Mouse (Mus musculus): ENCODE results near the gene Nr1h4. TPM values are rescaled to one million over a fixed set of nuclear protein-coding genes. Genes with fewer than 3 reads are reported as not detected.

Nr1h4 gene
- polyA plus RNA-seq, 1 experiment: 0.19 TPM

DNA sequence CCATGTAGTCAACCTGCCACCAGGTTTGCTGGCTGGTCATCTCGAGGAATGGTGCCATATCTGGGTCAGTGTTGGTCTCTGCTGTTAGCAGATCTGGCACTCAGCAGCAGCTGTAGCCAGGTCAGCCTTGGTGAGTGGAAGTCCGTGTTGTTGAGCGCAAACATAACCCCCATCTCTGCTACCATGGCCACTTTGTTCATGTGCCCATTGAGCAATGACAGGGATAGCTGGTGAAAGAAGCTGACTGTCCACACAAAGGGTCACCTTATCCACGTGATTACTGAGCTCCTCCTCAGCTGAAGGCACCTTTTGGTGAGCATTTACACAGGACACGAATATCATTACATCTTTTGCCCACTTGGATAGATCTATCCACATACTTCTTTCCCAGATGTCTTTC lies 19.6 kb upstream of the Nr1h4 start:
- TF ChIP-seq CTCF (IDR thresholded peaks at IDR 0.05; ENCODE audit: insufficient read depth, low read length) (no peak), POLR2A (IDR thresholded peaks at IDR 0.05; ENCODE audit: borderline replicate concordance, extremely low read depth, low read depth, low read length) (no peak)
- WGBS: 79% methylated on average over 5 of the region's 5 CpGs
- no peak for DNase-seq
- no peaks in the 10 kb centered on the region for H3K4me1 ChIP-seq (ENCODE audit: control insufficient read depth, insufficient read depth, low read length)
- H3K4me3 ChIP-seq (replicated peaks; ENCODE audit: extremely low read depth, low read depth, low read length): no peak overlapping the region

DNA sequence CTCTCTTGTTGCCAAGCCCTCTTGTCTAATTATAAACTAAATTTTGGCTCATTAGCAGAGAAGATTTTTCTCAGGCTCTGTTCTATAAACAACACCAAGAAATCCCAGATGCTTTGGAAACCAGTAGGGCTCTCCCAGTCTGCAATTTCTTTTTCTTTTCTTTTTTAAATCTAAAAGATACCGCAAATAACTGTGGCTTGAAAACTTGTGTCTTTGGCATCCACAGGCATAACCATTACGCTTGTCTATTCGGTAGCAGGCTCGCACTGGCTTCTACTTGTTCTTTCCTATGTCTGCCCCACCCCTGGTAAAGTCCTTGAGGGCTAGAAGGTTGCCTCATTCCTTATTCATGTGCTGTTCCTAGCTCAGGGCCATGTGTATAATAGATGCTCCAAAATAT lies 18.3 kb upstream of the Nr1h4 start:
- 58% methylated on average over 4 of the region's 4 CpGs for WGBS
- Histone ChIP-seq H3K4me1 (ENCODE audit: control insufficient read depth, insufficient read depth, low read length) (no peaks in the 10 kb centered on the region), H3K4me3 (replicated peaks; ENCODE audit: extremely low read depth, low read depth, low read length) (no peak overlapping the region)
- TF ChIP-seq CTCF (IDR thresholded peaks at IDR 0.05; ENCODE audit: insufficient read depth, low read length) (no peak), POLR2A (IDR thresholded peaks at IDR 0.05; ENCODE audit: borderline replicate concordance, extremely low read depth, low read depth, low read length) (no peak)
- DNase-seq: no peak

DNA sequence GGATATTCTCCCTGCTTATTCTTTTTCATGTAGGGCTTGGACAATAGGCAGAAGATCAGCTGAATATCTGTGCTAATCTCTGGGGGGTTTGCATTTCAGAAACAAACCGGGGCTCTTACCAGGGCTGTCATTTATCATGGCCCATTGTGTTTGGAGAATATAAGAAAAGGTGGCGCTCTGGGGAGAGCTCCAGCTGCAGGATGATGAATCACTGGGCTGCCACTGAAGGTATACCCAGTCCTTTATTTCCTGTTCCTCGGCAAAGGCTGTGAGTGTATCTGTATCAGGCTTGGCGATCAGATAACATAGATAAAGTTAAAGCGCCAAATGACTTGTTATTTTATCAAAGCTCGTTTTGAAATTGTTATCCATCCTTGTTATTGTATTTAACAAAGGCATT lies 14.6 kb upstream of the Nr1h4 start:
- H3K4me3 ChIP-seq (replicated peaks; ENCODE audit: extremely low read depth, low read depth, low read length): no peak overlapping the region
- WGBS: 20% methylated on average over 6 of the region's 6 CpGs
- no peak for DNase-seq
- TF ChIP-seq POLR2A (IDR thresholded peaks at IDR 0.05; ENCODE audit: borderline replicate concordance, extremely low read depth, low read depth, low read length) (no peak), CTCF (IDR thresholded peaks at IDR 0.05; ENCODE audit: insufficient read depth, low read length) (no peak)
- H3K4me1 ChIP-seq (ENCODE audit: control insufficient read depth, insufficient read depth, low read length): no peaks in the 10 kb centered on the region

DNA sequence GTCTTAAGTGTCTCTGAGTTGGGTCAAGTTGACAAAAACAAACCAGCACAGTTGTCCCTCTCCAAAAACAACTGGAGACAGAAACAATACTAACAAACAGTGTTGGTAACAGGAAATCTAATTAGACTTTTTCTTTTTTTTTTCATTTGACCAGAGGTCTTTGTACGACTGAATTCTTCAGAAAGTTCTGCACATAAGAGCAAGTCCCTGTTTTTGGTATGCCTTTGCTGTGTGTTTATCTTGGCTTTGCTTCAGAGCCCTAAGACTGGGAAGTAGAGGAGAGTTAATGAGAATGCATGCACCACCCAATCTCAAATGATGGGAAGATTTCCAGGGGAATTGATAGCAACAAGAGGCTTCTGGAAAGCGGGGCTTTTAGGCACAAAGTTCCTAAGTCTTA lies 13.6 kb upstream of the Nr1h4 start:
- 50% methylated on average over 2 of the region's 2 CpGs for WGBS
- DNase-seq: no peak

DNA sequence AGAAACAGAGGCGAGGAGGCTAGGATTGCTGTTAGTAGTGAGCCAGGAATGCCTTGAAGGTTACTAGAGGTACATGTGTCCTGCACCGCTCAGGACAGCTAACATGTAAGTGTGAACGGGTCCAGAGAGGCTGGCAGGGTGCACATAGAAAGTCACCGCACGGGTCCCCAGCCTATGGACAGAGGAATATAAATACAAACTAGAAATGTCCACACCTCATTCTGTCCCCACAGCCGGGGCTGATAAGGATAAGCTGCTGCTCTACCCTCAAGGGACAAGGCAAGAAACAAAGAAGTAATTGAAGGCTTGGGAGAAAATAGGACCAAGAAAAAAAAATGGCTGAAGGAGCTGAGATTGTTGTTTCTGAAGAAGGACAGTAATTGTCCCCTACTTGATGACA lies 10.5 kb upstream of the Nr1h4 start:
- H3K4me1 ChIP-seq (ENCODE audit: control insufficient read depth, insufficient read depth, low read length): no peaks in the 10 kb centered on the region
- DNase-seq: no peak
- 57% methylated on average over 6 of the region's 6 CpGs for WGBS
- no peak overlapping the region for H3K4me3 ChIP-seq (replicated peaks; ENCODE audit: extremely low read depth, low read depth, low read length)
- TF ChIP-seq CTCF (IDR thresholded peaks at IDR 0.05; ENCODE audit: insufficient read depth, low read length) (no peak), POLR2A (IDR thresholded peaks at IDR 0.05; ENCODE audit: borderline replicate concordance, extremely low read depth, low read depth, low read length) (no peak)

More for the DNA sequence above, 13.6 kb upstream of the Nr1h4 start:
- no peaks in the 10 kb centered on the region for H3K4me1 ChIP-seq (ENCODE audit: control insufficient read depth, insufficient read depth, low read length)
- H3K4me3 ChIP-seq (replicated peaks; ENCODE audit: extremely low read depth, low read depth, low read length): no peak overlapping the region
- TF ChIP-seq POLR2A (IDR thresholded peaks at IDR 0.05; ENCODE audit: borderline replicate concordance, extremely low read depth, low read depth, low read length) (no peak), CTCF (IDR thresholded peaks at IDR 0.05; ENCODE audit: insufficient read depth, low read length) (no peak)

DNA sequence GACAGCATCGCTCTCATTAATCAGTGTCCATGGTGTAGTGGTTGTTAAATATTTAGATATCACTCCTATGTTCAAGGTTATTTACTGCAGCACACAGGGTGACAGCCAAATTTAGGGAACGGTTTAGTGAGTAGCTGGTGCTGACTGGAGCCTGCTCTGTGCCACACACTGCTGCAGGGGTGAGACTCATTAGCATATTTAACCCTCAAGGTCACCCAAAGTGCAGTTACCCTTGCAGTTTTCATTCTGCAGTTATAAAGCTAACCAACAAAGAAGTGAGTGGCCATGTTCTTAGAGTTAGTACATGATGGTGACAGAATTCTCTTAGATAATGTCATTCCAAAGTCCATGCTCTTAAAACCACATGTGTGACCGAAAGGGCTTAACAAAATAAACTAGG lies 8.9 kb upstream of the Nr1h4 start:
- DNase-seq: no peak
- Histone ChIP-seq H3K4me3 (replicated peaks; ENCODE audit: extremely low read depth, low read depth, low read length) (no peak overlapping the region), H3K4me1 (ENCODE audit: control insufficient read depth, insufficient read depth, low read length) (no peaks in the 10 kb centered on the region)
- 77% methylated on average over 3 of the region's 3 CpGs for WGBS
- TF ChIP-seq CTCF (IDR thresholded peaks at IDR 0.05; ENCODE audit: insufficient read depth, low read length) (no peak), POLR2A (IDR thresholded peaks at IDR 0.05; ENCODE audit: borderline replicate concordance, extremely low read depth, low read depth, low read length) (no peak)

DNA sequence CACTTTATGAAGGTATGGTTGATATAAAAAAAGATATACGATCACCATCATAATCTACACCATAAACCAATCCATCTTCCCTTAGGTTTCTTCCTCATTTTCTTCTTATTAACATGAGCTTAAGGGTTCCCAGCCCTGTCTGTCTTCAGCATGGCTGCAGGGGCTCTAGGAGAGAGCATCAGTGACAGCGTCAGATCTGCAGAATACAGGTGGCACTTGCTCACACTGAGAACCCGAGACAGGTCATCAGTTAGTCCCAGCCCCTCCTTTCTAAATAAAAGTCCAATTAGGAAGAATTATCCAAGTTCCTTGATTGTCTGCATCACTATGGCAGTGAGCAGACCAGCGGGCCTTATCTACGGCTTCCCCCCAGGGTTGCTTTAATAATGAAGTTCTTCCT lies 934 bp downstream of the Nr1h4 start:
- Histone ChIP-seq H3K4me1 (ENCODE audit: control insufficient read depth, insufficient read depth, low read length) (no peaks in the 10 kb centered on the region; the same call in 1 of the 2 replicates), H3K4me3 (replicated peaks; ENCODE audit: extremely low read depth, low read depth, low read length) (no peak overlapping the region)
- TF ChIP-seq POLR2A (IDR thresholded peaks at IDR 0.05; ENCODE audit: borderline replicate concordance, extremely low read depth, low read depth, low read length) (no peak), CTCF (IDR thresholded peaks at IDR 0.05; ENCODE audit: insufficient read depth, low read length) (no peak)
- DNase-seq: no peak
- 84% methylated on average over 5 of the region's 5 CpGs for WGBS

DNA sequence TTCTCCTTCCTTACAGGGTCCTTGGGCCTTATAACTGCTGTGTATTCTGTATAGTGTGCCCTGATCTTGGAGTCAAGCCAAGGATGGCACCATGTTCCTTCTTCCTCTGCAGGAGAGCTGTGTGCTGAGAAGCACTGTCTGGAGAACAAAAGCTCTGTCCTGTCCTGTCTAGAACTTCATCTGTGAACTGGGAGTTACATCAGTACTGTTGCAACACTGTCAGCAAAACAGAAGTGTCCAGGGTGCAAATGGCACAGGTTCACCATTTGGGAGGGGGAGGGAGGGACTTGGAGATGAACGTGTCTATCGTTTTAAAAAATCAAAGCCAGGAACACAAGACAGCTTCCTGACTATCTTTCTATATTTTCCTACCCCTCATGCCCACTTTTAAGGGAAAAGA lies 1.4 kb downstream of the Nr1h4 start:
- no peak for TF ChIP-seq CTCF (IDR thresholded peaks at IDR 0.05; ENCODE audit: insufficient read depth, low read length)
- no peak for TF ChIP-seq POLR2A (IDR thresholded peaks at IDR 0.05; ENCODE audit: borderline replicate concordance, extremely low read depth, low read depth, low read length)
- 43% methylated on average over 2 of the region's 2 CpGs for WGBS
- DNase-seq: no peak
- no peak overlapping the region for H3K4me3 ChIP-seq (replicated peaks; ENCODE audit: extremely low read depth, low read depth, low read length)
- no peaks in the 10 kb centered on the region; the same call in 1 of the 2 replicates for H3K4me1 ChIP-seq (ENCODE audit: control insufficient read depth, insufficient read depth, low read length)

DNA sequence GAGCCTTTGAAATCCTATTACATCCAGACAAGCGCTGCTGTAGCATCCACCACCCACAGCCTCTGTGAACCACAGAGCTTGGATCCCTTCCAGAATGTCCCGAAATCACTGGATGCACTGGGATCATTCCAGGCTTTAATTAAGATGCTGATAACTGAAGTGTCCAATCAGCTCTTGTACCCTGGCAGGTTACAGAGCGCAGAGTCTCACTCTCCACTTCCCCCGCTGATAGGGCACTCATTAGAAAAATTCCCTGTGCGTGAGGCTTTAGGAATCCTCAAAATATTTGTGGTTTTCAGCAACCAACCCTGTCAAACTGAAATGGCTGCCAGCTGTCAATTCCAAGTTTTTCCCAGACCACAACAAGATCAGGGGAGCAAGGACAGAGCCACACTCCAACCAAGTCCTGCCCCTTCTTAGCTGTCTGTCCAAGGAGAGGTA lies 2.2 kb downstream of the Nr1h4 start:
- WGBS: 56% methylated on average over 5 of the region's 5 CpGs
- no peak for TF ChIP-seq POLR2A (IDR thresholded peaks at IDR 0.05; ENCODE audit: borderline replicate concordance, extremely low read depth, low read depth, low read length)
- TF ChIP-seq CTCF (IDR thresholded peaks at IDR 0.05; ENCODE audit: insufficient read depth, low read length): no peak
- DNase-seq: no peak
- Histone ChIP-seq H3K4me3 (replicated peaks; ENCODE audit: extremely low read depth, low read depth, low read length) (no peak overlapping the region), H3K4me1 (ENCODE audit: control insufficient read depth, insufficient read depth, low read length) (no peaks in the 10 kb centered on the region; the same call in 1 of the 2 replicates)

DNA sequence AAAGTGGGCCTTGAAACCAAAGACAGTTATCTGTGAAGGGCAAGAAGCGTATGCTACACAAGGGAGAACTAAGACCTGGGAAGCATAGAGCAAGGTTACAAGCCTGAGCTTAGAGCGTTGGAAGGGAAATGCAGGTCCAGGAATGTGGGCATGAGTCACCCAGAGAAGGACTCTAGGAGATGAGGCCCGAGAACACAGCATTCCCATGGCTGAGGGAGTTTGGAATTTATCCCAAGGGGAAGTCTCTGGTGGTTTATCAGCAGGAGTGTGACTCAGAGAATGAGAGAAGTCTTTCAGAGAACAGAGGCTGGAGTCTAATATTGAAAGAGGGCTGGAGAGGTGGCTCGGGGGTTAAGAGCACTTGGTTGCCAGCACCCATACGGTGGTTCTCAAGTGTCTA lies 6.3 kb downstream of the Nr1h4 start:
- TF ChIP-seq CTCF (IDR thresholded peaks at IDR 0.05; ENCODE audit: insufficient read depth, low read length): no peak
- no peak for TF ChIP-seq POLR2A (IDR thresholded peaks at IDR 0.05; ENCODE audit: borderline replicate concordance, extremely low read depth, low read depth, low read length)
- no peak for DNase-seq

More for the DNA sequence above, 6.3 kb downstream of the Nr1h4 start:
- 44% methylated on average over 5 of the region's 5 CpGs for WGBS
- Histone ChIP-seq H3K4me3 (replicated peaks; ENCODE audit: extremely low read depth, low read depth, low read length) (no peak overlapping the region), H3K4me1 (ENCODE audit: control insufficient read depth, insufficient read depth, low read length) (no peaks in the 10 kb centered on the region)

Measured in lung, adult 2 months (tissue).